Mouse (Mus musculus) hindbrain, embryonic 10.5 days (tissue): ENCODE data around the gene Slc30a5. TPM values are rescaled to one million over a fixed set of nuclear protein-coding genes. Genes with fewer than 3 reads are reported as not detected.
"Not testable (repeated sequence)": the region's sequence is repeated elsewhere in the genome, so short reads cannot be mapped to it uniquely, and the experiment has no call there.

Source experiments
- DNase-seq: peaks from one replicate; pipeline ENCODE4 v3.0.0-alpha.2; 2017; ENCODE audit warnings: low spot score
- H3K27ac ChIP-seq: fragments of 300-500 bp; sonication (generic); 2 replicates; pipeline ENCODE4 v1.5.1; 2016; ENCODE audit warnings: mild to moderate bottlenecking, moderate library complexity
- H3K27me3 ChIP-seq: fragments of 300-500 bp; sonication (generic); 2 replicates; pipeline ENCODE4 v1.6.1; 2016; ENCODE audit warnings: mild to moderate bottlenecking; ENCODE audit not compliant: poor library complexity, insufficient read depth, severe bottlenecking
- H3K36me3 ChIP-seq: fragments of 300-500 bp; sonication (generic); 2 replicates; pipeline ENCODE4 v1.6.1; 2016; ENCODE audit warnings: mild to moderate bottlenecking, moderate library complexity
- H3K4me1 ChIP-seq: fragments of 300-500 bp; sonication (generic); replicated peaks from 2 replicates; pipeline ENCODE4 v1.6.1; 2016; ENCODE audit warnings: mild to moderate bottlenecking
- H3K4me3 ChIP-seq: fragments of 300-500 bp; sonication (generic); 2 replicates; pipeline ENCODE4 v1.5.1; 2016; ENCODE audit warnings: mild to moderate bottlenecking, moderate library complexity
- H3K9me3 ChIP-seq: fragments of 300-500 bp; sonication (generic); 2 replicates; pipeline ENCODE4 v1.6.1; 2016; ENCODE audit warnings: mild to moderate bottlenecking, moderate library complexity
- WGBS: fragments of 180-500 bp; shearing (Covaris S2); methylation state at CpG from one replicate; pipeline ENCODE4 v1.1.7; 2016; 5-methylcytosine and 5-hydroxymethylcytosine counted together
- polyA plus RNA-seq: library from polyadenylated mRNA; unstranded; fragments of >200 nt; fragmentation: Nextera tagmentation; extraction: Ambion mirVana; gene quantifications from 2 replicates; pipeline ENCODE4 v1.2.1, GENCODE M21; 2016

The Slc30a5 gene
- polyA plus RNA-seq, 1 experiment from 2014 or later, result 33.0 TPM

GRCm38 (mm10) chr13:100863914-100864313 is 30.7 kb upstream of the Slc30a5 start:
- H3K36me3 ChIP-seq, H3K4me1 ChIP-seq, H3K27ac ChIP-seq, H3K4me3 ChIP-seq, H3K27me3 ChIP-seq, DNase-seq, H3K9me3 ChIP-seq: not testable (repeated sequence)
- 74% methylated on average over 1 of the region's 1 CpGs for WGBS

GRCm38 (mm10) chr13:100859117-100859516 is 25.9 kb upstream of the Slc30a5 start:
- Histone ChIP-seq H3K4me3 (no peak overlapping the region), H3K36me3 (no peaks in the 10 kb centered on the region), H3K9me3 (no peaks in the 10 kb centered on the region), H3K27me3 (no peaks in the 10 kb centered on the region), H3K4me1 (no peaks in the 10 kb centered on the region), H3K27ac (no peak overlapping the region)
- DNase-seq, result no peak
- WGBS, result 92% methylated on average over 7 of the region's 7 CpGs

GRCm38 (mm10) chr13:100854174-100854573 is 20.9 kb upstream of the Slc30a5 start:
- no peak for DNase-seq
- Histone ChIP-seq H3K4me3 (no peak overlapping the region), H3K27me3 (no peaks in the 10 kb centered on the region), H3K9me3 (no peaks in the 10 kb centered on the region), H3K36me3 (no peaks in the 10 kb centered on the region), H3K4me1 (no peaks in the 10 kb centered on the region), H3K27ac (no peak overlapping the region)
- WGBS, result 52% methylated on average over 4 of the region's 4 CpGs

GRCm38 (mm10) chr13:100853120-100853519 is 19.9 kb upstream of the Slc30a5 start:
- Histone ChIP-seq H3K27ac (no peak overlapping the region), H3K4me3 (no peak overlapping the region), H3K4me1 (no peaks in the 10 kb centered on the region), H3K27me3 (no peaks in the 10 kb centered on the region), H3K9me3 (no peaks in the 10 kb centered on the region), H3K36me3 (no peaks in the 10 kb centered on the region)
- WGBS, result 74% methylated on average over 3 of the region's 3 CpGs
- no peak for DNase-seq

GRCm38 (mm10) chr13:100849137-100849536 is 15.9 kb upstream of the Slc30a5 start:
- DNase-seq, result no peak
- 0 out of 2 replicates have a peak, but pooled peaks cover 2% of the 10 kb centered on the region for H3K4me1 ChIP-seq
- no peaks in the 10 kb centered on the region for H3K27me3 ChIP-seq
- no peak overlapping the region for H3K27ac ChIP-seq
- H3K9me3 ChIP-seq, result no peaks in the 10 kb centered on the region
- H3K4me3 ChIP-seq, result no peak overlapping the region
- 90% methylated on average over 3 of the region's 3 CpGs for WGBS
- H3K36me3 ChIP-seq, result no peaks in the 10 kb centered on the region

GRCm38 (mm10) chr13:100846891-100847579 is 13.8 kb upstream of the Slc30a5 start:
- Histone ChIP-seq H3K27me3 (no peaks in the 10 kb centered on the region), H3K9me3 (0 out of 2 replicates have a peak, but pooled peaks cover 1% of the 10 kb centered on the region), H3K36me3 (no peaks in the 10 kb centered on the region), H3K4me1 (0 out of 2 replicates have a peak, but pooled peaks cover 2% of the 10 kb centered on the region), H3K4me3 (no peak overlapping the region), H3K27ac (no peak overlapping the region)
- DNase-seq, result peak; percentile 22
- 56% methylated on average over 21 of the region's 21 CpGs for WGBS

DNA sequence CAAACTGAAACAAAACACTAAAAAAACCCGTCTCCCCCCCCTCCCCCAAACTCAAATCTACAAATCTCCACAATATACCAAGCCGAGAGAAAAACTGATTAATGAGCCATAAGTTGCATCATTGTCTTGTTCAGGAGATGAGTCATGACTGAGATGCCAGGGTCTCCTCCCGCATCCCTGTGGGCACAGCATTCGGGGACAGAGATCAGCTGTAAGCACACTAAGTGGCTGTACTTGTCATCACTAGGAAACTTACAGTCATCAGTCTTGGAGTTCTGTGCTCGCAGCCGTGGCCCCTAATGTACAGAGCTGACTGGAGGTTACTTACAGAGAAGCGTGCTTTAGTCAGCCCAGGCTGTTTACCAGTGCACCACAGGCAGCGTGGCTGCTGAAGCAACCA is 13.0 kb upstream of the Slc30a5 start:
- no peak for DNase-seq
- no peaks in the 10 kb centered on the region for H3K36me3 ChIP-seq
- no peaks in the 10 kb centered on the region for H3K27me3 ChIP-seq
- 0 out of 2 replicates have a peak, but pooled peaks cover 4% of the 10 kb centered on the region for H3K9me3 ChIP-seq
- no peak overlapping the region for H3K27ac ChIP-seq
- no peak overlapping the region for H3K4me3 ChIP-seq
- 0 out of 2 replicates have a peak, but pooled peaks cover 2% of the 10 kb centered on the region for H3K4me1 ChIP-seq
- 83% methylated on average over 8 of the region's 8 CpGs for WGBS

- 89% methylated on average over 2 of the region's 2 CpGs for WGBS
- DNase-seq, result no peak
- 0 out of 2 replicates have a peak, but pooled peaks cover 2% of the 10 kb centered on the region for H3K4me1 ChIP-seq
- no peaks in the 10 kb centered on the region for H3K27me3 ChIP-seq
- no peak overlapping the region for H3K27ac ChIP-seq
- no peak overlapping the region for H3K4me3 ChIP-seq
- H3K9me3 ChIP-seq, result 0 out of 2 replicates have a peak, but pooled peaks cover 4% of the 10 kb centered on the region
- H3K36me3 ChIP-seq, result no peaks in the 10 kb centered on the region
Observed at GRCm38 (mm10) chr13:100843944-100844343, 10.7 kb upstream of the Slc30a5 start.

DNA sequence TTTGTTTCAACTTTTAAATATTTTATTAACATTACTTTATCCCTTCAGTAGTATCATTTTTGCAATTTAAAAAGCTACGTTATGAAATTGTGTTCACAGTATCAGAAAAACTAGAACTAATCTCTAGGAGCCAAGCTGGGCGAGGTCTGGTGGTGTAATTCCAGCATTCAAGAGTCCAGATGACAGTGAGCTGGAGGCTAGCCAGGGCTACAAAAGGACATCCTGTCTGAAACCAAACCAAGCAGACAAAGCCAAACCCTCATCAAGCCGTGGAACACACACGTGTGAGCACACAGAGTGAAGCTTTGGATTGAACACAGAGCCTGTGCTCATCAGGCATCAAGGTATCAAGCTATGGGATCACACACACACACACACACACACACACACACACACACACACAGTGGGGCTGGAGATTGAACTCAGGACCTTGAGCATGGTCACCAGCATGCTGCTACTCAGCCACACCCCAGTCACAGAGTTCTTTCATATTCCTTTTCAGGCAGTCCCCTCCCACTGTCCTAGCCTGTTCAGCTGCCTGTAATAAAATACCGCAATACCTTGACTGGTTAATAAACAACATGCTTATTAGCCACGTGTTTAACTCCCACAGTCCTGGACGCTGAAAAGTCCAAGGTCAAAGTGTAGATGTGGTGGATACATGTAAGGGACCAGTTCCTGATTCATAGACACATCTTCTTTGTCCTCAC is 9.9 kb upstream of the Slc30a5 start:
- 86% methylated on average over 7 of the region's 7 CpGs for WGBS

GRCm38 (mm10) chr13:100841741-100842140 is 8.5 kb upstream of the Slc30a5 start:
- Histone ChIP-seq H3K9me3 (0 out of 2 replicates have a peak, but pooled peaks cover 4% of the 10 kb centered on the region), H3K36me3 (no peaks in the 10 kb centered on the region), H3K4me3 (no peak overlapping the region), H3K27ac (no peak overlapping the region), H3K27me3 (no peaks in the 10 kb centered on the region), H3K4me1 (no peaks in the 10 kb centered on the region)
- WGBS, result 82% methylated on average over 6 of the region's 6 CpGs
- DNase-seq, result no peak

More for the DNA sequence above, 9.9 kb upstream of the Slc30a5 start:
- 0 out of 2 replicates have a peak, but pooled peaks cover 4% of the 10 kb centered on the region for H3K9me3 ChIP-seq
- no peak overlapping the region for H3K4me3 ChIP-seq
- no peak overlapping the region for H3K27ac ChIP-seq
- H3K27me3 ChIP-seq, result no peaks in the 10 kb centered on the region
- H3K36me3 ChIP-seq, result no peaks in the 10 kb centered on the region
- H3K4me1 ChIP-seq, result 0 out of 2 replicates have a peak, but pooled peaks cover 2% of the 10 kb centered on the region
- DNase-seq, result no peak

- H3K27me3 ChIP-seq, result no peaks in the 10 kb centered on the region
- peaks cover 17% of the 10 kb centered on the region for H3K4me1 ChIP-seq
- no peak overlapping the region for H3K4me3 ChIP-seq
- DNase-seq, result no peak
- H3K27ac ChIP-seq, result no peak overlapping the region
- 0 out of 2 replicates have a peak, but pooled peaks cover 4% of the 10 kb centered on the region for H3K36me3 ChIP-seq
- no peaks in the 10 kb centered on the region for H3K9me3 ChIP-seq
Observed at GRCm38 (mm10) chr13:100834777-100835176, 1.6 kb upstream of the Slc30a5 start.

- H3K27ac ChIP-seq, result no peak overlapping the region
- H3K9me3 ChIP-seq, result no peaks in the 10 kb centered on the region
- WGBS, result 60% methylated on average over 6 of the region's 6 CpGs
- H3K27me3 ChIP-seq, result no peaks in the 10 kb centered on the region
- DNase-seq, result no peak
- peak overlapping the region; percentile 98 for H3K4me3 ChIP-seq
- H3K4me1 ChIP-seq, result peaks cover 17% of the 10 kb centered on the region
- H3K36me3 ChIP-seq, result 0 out of 2 replicates have a peak, but pooled peaks cover 4% of the 10 kb centered on the region
Observed at GRCm38 (mm10) chr13:100833640-100834002, 394 bp upstream of the Slc30a5 start.

GRCm38 (mm10) chr13:100832188-100832587 is 1.0 kb downstream of the Slc30a5 start:
- WGBS, result 12% methylated on average over 8 of the region's 8 CpGs
- DNase-seq, result no peak
- peak overlapping the region; percentile 96; the same call in 1 of the 2 replicates for H3K27ac ChIP-seq

More at GRCm38 (mm10) chr13:100832188-100832587, 1.0 kb downstream of the Slc30a5 start:
- H3K27me3 ChIP-seq, result no peaks in the 10 kb centered on the region
- H3K36me3 ChIP-seq, result peaks cover 15% of the 10 kb centered on the region
- H3K4me3 ChIP-seq, result peak overlapping the region; percentile 98
- H3K9me3 ChIP-seq, result no peaks in the 10 kb centered on the region
- H3K4me1 ChIP-seq, result peaks cover 17% of the 10 kb centered on the region
